13 mouse cellular contexts compared by ENCODE assay signal in the genomic region with DNA sequence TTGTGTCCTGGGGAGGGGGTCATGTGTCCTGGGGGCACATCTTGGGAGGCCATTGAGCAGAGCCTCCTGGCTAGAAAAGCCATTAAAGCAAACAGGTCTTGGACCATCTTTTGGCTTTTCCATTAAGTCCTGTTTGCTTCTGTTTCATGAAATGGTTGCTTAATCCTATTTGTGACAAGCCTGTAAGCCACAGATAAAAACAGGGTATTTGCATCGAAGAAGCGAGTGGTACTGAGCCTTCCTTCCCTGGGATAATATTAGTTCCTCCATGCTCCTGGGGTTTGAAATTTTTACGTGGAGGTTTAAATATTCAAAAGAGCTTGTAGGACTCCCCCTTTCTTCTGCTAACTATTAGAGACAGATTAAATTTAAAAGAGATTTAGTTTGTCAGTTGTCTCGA.
"Had no signal": no experiment of that assay in that cellular context is flagged by ENCODE, and none has a peak within 500 bp of the region (broad histone marks: within the 10 kb centered on the region; RNA-seq: fewer than 3 reads in every experiment).

No protein-coding gene starts in this region.

- H3K27ac ChIP-seq: kidney, embryonic 15.5 days; left cerebral cortex, adult 2 months; liver, embryonic 13.5 days; macrophage had no signal

- H3K4me1 ChIP-seq: kidney, embryonic 15.5 days; liver, embryonic 13.5 days had no signal

- H3K36me3 ChIP-seq: kidney, embryonic 15.5 days; liver, embryonic 13.5 days had no signal

- DNase-seq: kidney, adult 11 months; kidney, adult 8-10 months; kidney, postnatal 10 days; kidney, postnatal 36 days; layer of hippocampus, postnatal 36 days; liver, embryonic 13.5 days; lung, adult 2 months; retina, postnatal 1 day; thymus, adult 18-20 months; thymus, postnatal 36 days had no signal

- H3K4me2 ChIP-seq: kidney, embryonic 15.5 days; liver, embryonic 13.5 days had no signal

- H3K9me3 ChIP-seq: kidney, embryonic 15.5 days; liver, embryonic 13.5 days had no signal

- H3K4me3 ChIP-seq: kidney, embryonic 15.5 days; left cerebral cortex, adult 2 months; liver, embryonic 13.5 days had no signal

- H3K9ac ChIP-seq: kidney, embryonic 15.5 days; liver, embryonic 13.5 days had no signal

- H3K27me3 ChIP-seq: liver, embryonic 13.5 days had no signal
